Mouse (Mus musculus): ENCODE measurements around the gene Ptprj. TPM values are rescaled to one million over a fixed set of nuclear protein-coding genes. Genes with fewer than 3 reads are reported as not detected.

Ptprj gene
- polyA plus RNA-seq, 1 experiment from 2014 or later, result 4.2 TPM

GRCm38 (mm10) chr2:90476792-90477191, 103.7 kb downstream of the Ptprj start:
- 47% methylated on average over 4 of the region's 5 CpGs for WGBS
- Histone ChIP-seq H3K4me1 (ENCODE audit: insufficient read depth, low read depth, low read length) (no peaks in the 10 kb centered on the region), H3K27me3 (replicated peaks; ENCODE audit: insufficient read depth, low read length) (no peaks in the 10 kb centered on the region), H3K4me3 (ENCODE audit: low read depth, low read length) (no peak overlapping the region), H3K27ac (ENCODE audit: low read length) (no peak overlapping the region), H3K4me2 (replicated peaks; ENCODE audit: low read depth, low read length) (no peak overlapping the region), H3K9me3 (ENCODE audit: low read length) (no peaks in the 10 kb centered on the region), H3K9ac (replicated peaks; ENCODE audit: low read depth) (no peak overlapping the region), H3K36me3 (ENCODE audit: insufficient read depth, low read length) (no peaks in the 10 kb centered on the region)
- TF ChIP-seq CTCF (IDR thresholded peaks at IDR 0.05), result no peak
- TF ChIP-seq EP300 (IDR thresholded peaks at IDR 0.05), result no peak
- ATAC-seq, result no peak
- DNase-seq (ENCODE audit: low spot score), result peak; percentile 22

- WGBS, result 78% methylated on average over 11 of the region's 11 CpGs
- TF ChIP-seq EP300 (IDR thresholded peaks at IDR 0.05) (no peak), CTCF (IDR thresholded peaks at IDR 0.05) (no peak)
- no peaks in the 10 kb centered on the region for H3K9me3 ChIP-seq (ENCODE audit: low read length)
- H3K27me3 ChIP-seq (replicated peaks; ENCODE audit: insufficient read depth, low read length), result no peaks in the 10 kb centered on the region
- no peak overlapping the region for H3K4me3 ChIP-seq (ENCODE audit: low read depth, low read length)
- H3K9ac ChIP-seq (replicated peaks; ENCODE audit: low read depth), result no peak overlapping the region
- no peaks in the 10 kb centered on the region for H3K4me1 ChIP-seq (ENCODE audit: insufficient read depth, low read depth, low read length)
- no peak overlapping the region for H3K4me2 ChIP-seq (replicated peaks; ENCODE audit: low read depth, low read length)
- H3K36me3 ChIP-seq (ENCODE audit: insufficient read depth, low read length), result no peaks in the 10 kb centered on the region
- ATAC-seq (no peak), DNase-seq (ENCODE audit: low spot score) (no peak)
- no peak overlapping the region for H3K27ac ChIP-seq (ENCODE audit: low read length)
These were observed 104.1 kb downstream of the Ptprj start for GRCm38 (mm10) chr2:90476319-90476718.

- ATAC-seq (peak; percentile 58), DNase-seq (ENCODE audit: low spot score) (peak; percentile 89)
- Histone ChIP-seq H3K36me3 (ENCODE audit: insufficient read depth, low read length) (no peaks in the 10 kb centered on the region), H3K4me1 (ENCODE audit: insufficient read depth, low read depth, low read length) (no peaks in the 10 kb centered on the region), H3K27ac (ENCODE audit: low read length) (no peak overlapping the region), H3K27me3 (replicated peaks; ENCODE audit: insufficient read depth, low read length) (no peaks in the 10 kb centered on the region), H3K9me3 (ENCODE audit: low read length) (no peaks in the 10 kb centered on the region), H3K4me2 (replicated peaks; ENCODE audit: low read depth, low read length) (peak overlapping the region; percentile 44), H3K9ac (replicated peaks; ENCODE audit: low read depth) (no peak overlapping the region), H3K4me3 (ENCODE audit: low read depth, low read length) (no peak overlapping the region)
- no peak for TF ChIP-seq EP300 (IDR thresholded peaks at IDR 0.05)
- TF ChIP-seq CTCF (IDR thresholded peaks at IDR 0.05), result peak; percentile 94
- 4% methylated on average over 11 of the region's 11 CpGs for WGBS
These were observed 105.6 kb downstream of the Ptprj start for GRCm38 (mm10) chr2:90474593-90475405.

GRCm38 (mm10) chr2:90472701-90473100, 107.7 kb downstream of the Ptprj start:
- Histone ChIP-seq H3K27me3 (replicated peaks; ENCODE audit: insufficient read depth, low read length) (no peaks in the 10 kb centered on the region), H3K4me2 (replicated peaks; ENCODE audit: low read depth, low read length) (no peak overlapping the region), H3K9me3 (ENCODE audit: low read length) (no peaks in the 10 kb centered on the region), H3K9ac (replicated peaks; ENCODE audit: low read depth) (no peak overlapping the region), H3K4me1 (ENCODE audit: insufficient read depth, low read depth, low read length) (no peaks in the 10 kb centered on the region), H3K36me3 (ENCODE audit: insufficient read depth, low read length) (no peaks in the 10 kb centered on the region), H3K4me3 (ENCODE audit: low read depth, low read length) (no peak overlapping the region), H3K27ac (ENCODE audit: low read length) (no peak overlapping the region)
- 74% methylated on average over 4 of the region's 4 CpGs for WGBS
- ATAC-seq (no peak), DNase-seq (ENCODE audit: low spot score) (no peak)
- TF ChIP-seq CTCF (IDR thresholded peaks at IDR 0.05), result no peak
- no peak for TF ChIP-seq EP300 (IDR thresholded peaks at IDR 0.05)

- no peaks in the 10 kb centered on the region for H3K4me1 ChIP-seq (ENCODE audit: insufficient read depth, low read depth, low read length)
- WGBS, result 29% methylated on average over 6 of the region's 6 CpGs
- TF ChIP-seq CTCF (IDR thresholded peaks at IDR 0.05), result no peak
- no peak for TF ChIP-seq EP300 (IDR thresholded peaks at IDR 0.05)
- no peaks in the 10 kb centered on the region for H3K9me3 ChIP-seq (ENCODE audit: low read length)
- H3K27me3 ChIP-seq (replicated peaks; ENCODE audit: insufficient read depth, low read length), result no peaks in the 10 kb centered on the region
- no peak overlapping the region for H3K4me2 ChIP-seq (replicated peaks; ENCODE audit: low read depth, low read length)
- no peak for ATAC-seq
- no peak overlapping the region for H3K27ac ChIP-seq (ENCODE audit: low read length)
- no peaks in the 10 kb centered on the region for H3K36me3 ChIP-seq (ENCODE audit: insufficient read depth, low read length)
- H3K9ac ChIP-seq (replicated peaks; ENCODE audit: low read depth), result no peak overlapping the region
- H3K4me3 ChIP-seq (ENCODE audit: low read depth, low read length), result no peak overlapping the region
- DNase-seq (ENCODE audit: low spot score), result no peak
These were observed 110.3 kb downstream of the Ptprj start for GRCm38 (mm10) chr2:90470122-90470521.

GRCm38 (mm10) chr2:90466480-90466879, 114.0 kb downstream of the Ptprj start:
- WGBS, result 44% methylated on average over 7 of the region's 7 CpGs
- Histone ChIP-seq H3K9me3 (ENCODE audit: low read length) (no peaks in the 10 kb centered on the region), H3K4me1 (ENCODE audit: insufficient read depth, low read depth, low read length) (no peaks in the 10 kb centered on the region), H3K36me3 (ENCODE audit: insufficient read depth, low read length) (no peaks in the 10 kb centered on the region), H3K27me3 (replicated peaks; ENCODE audit: insufficient read depth, low read length) (no peaks in the 10 kb centered on the region), H3K27ac (ENCODE audit: low read length) (no peak overlapping the region), H3K4me3 (ENCODE audit: low read depth, low read length) (no peak overlapping the region), H3K9ac (replicated peaks; ENCODE audit: low read depth) (no peak overlapping the region), H3K4me2 (replicated peaks; ENCODE audit: low read depth, low read length) (no peak overlapping the region)
- ATAC-seq, result no peak
- no peak for DNase-seq (ENCODE audit: low spot score)
- TF ChIP-seq EP300 (IDR thresholded peaks at IDR 0.05) (no peak), CTCF (IDR thresholded peaks at IDR 0.05) (no peak)

Measured in lung, postnatal 0 days (tissue).